Comparison of ENCODE assay signal across 8 mouse cellular contexts in genomic region chr19:24223851-24224251, GRCm38 (mm10). TPM values are rescaled to one million over a fixed set of nuclear protein-coding genes. Genes with fewer than 3 reads are reported as not detected.
DNase-seq lines count a peak whose midpoint lies in the region; ATAC-seq and TF ChIP-seq lines count a peak whose summit lies in the region.

No protein-coding gene starts in this region.

- H3K4me2 ChIP-seq in forebrain, postnatal 0 days (ENCODE audit: low read depth) = peak overlapping the region; percentile 88
- H3K4me2 ChIP-seq in lung, postnatal 0 days (replicated peaks; ENCODE audit: low read depth, low read length) = peak overlapping the region; percentile 79

- TF ChIP-seq CTCF in forebrain, postnatal 0 days (IDR thresholded peaks at IDR 0.05; ENCODE audit: low read depth) = no peak
- TF ChIP-seq CTCF in lung, postnatal 0 days (IDR thresholded peaks at IDR 0.05) = no peak

- ATAC-seq in forebrain, postnatal 0 days = no peak
- ATAC-seq in lung, postnatal 0 days = no peak

- no peak for TF ChIP-seq EP300 in lung, postnatal 0 days (IDR thresholded peaks at IDR 0.05)

- H3K27ac ChIP-seq in forebrain, postnatal 0 days (ENCODE audit: low read depth, low read length) = no peak overlapping the region
- peak overlapping the region; percentile 95 for H3K27ac ChIP-seq in lung, postnatal 0 days (ENCODE audit: low read length)

- H3K4me3 ChIP-seq in forebrain, postnatal 0 days (ENCODE audit: low read depth, low read length) = peak overlapping the region; percentile 49; the same call in 1 of the 2 replicates
- peak overlapping the region; percentile 67 for H3K4me3 ChIP-seq in lung, postnatal 0 days (ENCODE audit: low read depth, low read length)

- intact Hi-C loops in left cerebral cortex, postnatal 10 days (cut with DNase I) = no loop called here

- peaks cover 21% of the 10 kb centered on the region for H3K27me3 ChIP-seq in forebrain, postnatal 0 days (ENCODE audit: insufficient read depth, low read length)
- H3K27me3 ChIP-seq in lung, postnatal 0 days (replicated peaks; ENCODE audit: insufficient read depth, low read length) = no peaks in the 10 kb centered on the region

- no peaks in the 10 kb centered on the region for H3K9me3 ChIP-seq in forebrain, postnatal 0 days (ENCODE audit: low read length)
- H3K9me3 ChIP-seq in lung, postnatal 0 days (ENCODE audit: low read length) = no peaks in the 10 kb centered on the region

- peaks cover 2% of the 10 kb centered on the region; the same call in 1 of the 2 replicates for H3K4me1 ChIP-seq in forebrain, postnatal 0 days (ENCODE audit: insufficient read depth)
- no peaks in the 10 kb centered on the region for H3K4me1 ChIP-seq in lung, postnatal 0 days (ENCODE audit: insufficient read depth, low read depth, low read length)

- H3K9ac ChIP-seq in forebrain, postnatal 0 days = no peak overlapping the region
- H3K9ac ChIP-seq in lung, postnatal 0 days (replicated peaks; ENCODE audit: low read depth) = peak overlapping the region; percentile 45

- 23% methylated on average over 11 of the region's 11 CpGs for WGBS in forebrain, postnatal 0 days
- 13% methylated on average over 11 of the region's 11 CpGs for WGBS in lung, postnatal 0 days

- DNase-seq in urinary bladder, postnatal 14 days (ENCODE audit: low spot score) = peak; percentile 23
- DNase-seq in urinary bladder, postnatal 36 days (ENCODE audit: low spot score in 2 of 2) = no peak
- no peak for DNase-seq in forebrain, postnatal 0 days
- peak; percentile 81 for DNase-seq in kidney, adult 9 months
- peak; percentile 45 for DNase-seq in lung, postnatal 0 days (ENCODE audit: low spot score)
- DNase-seq in thymus, postnatal 10 days (ENCODE audit: low spot score in 2 of 2) = no peak
- DNase-seq in gastrocnemius, adult 8-10 months (ENCODE audit: low spot score in 2 of 2) = no peak
- DNase-seq in left cerebral cortex, postnatal 10 days (ENCODE audit: extremely low spot score in 1 of 2, low spot score in 2 of 2) = no peak

- H3K36me3 ChIP-seq in forebrain, postnatal 0 days (ENCODE audit: insufficient read depth) = no peaks in the 10 kb centered on the region
- no peaks in the 10 kb centered on the region for H3K36me3 ChIP-seq in lung, postnatal 0 days (ENCODE audit: insufficient read depth, low read length)

RNA-seq across cellular contexts. Expression of gene Tjp2, which starts 1.0 kb away (rescaled TPM):
- total RNA-seq in forebrain, postnatal 0 days (2014; rRNA removed) = 13.7 and 15.5 TPM in 2 replicates
- polyA plus RNA-seq in forebrain, postnatal 0 days (2015; fragmentation: Nextera tagmentation; extraction: Ambion mirVana) = 6.8 and 8.8 TPM in 2 replicates
- 37.8 and 48.3 TPM in 2 replicates for polyA plus RNA-seq in lung, postnatal 0 days (2015; fragmentation: Nextera tagmentation; extraction: Ambion mirVana)
- total RNA-seq in gastrocnemius, adult 8-10 months (2022) = 1 to 10 TPM; 2.6 to 4.6 (median 4.0) TPM
- total RNA-seq in left cerebral cortex, postnatal 10 days (2021) = 10 to 100 TPM; 16.6 to 18.0 TPM

RNA-seq across cellular contexts. Expression of gene Fxn, which starts 56.6 kb away (rescaled TPM):
- 15.0 and 26.0 TPM in 2 replicates for total RNA-seq in forebrain, postnatal 0 days (2014; rRNA removed)
- polyA plus RNA-seq in forebrain, postnatal 0 days (2015; fragmentation: Nextera tagmentation; extraction: Ambion mirVana) = 33.3 and 33.4 TPM in 2 replicates
- polyA plus RNA-seq in lung, postnatal 0 days (2015; fragmentation: Nextera tagmentation; extraction: Ambion mirVana) = 19.7 and 22.1 TPM in 2 replicates
- 10 to 100 TPM; 17.4 to 20.6 (median 18.7) TPM for total RNA-seq in gastrocnemius, adult 8-10 months (2022)
- 10 to 100 TPM; 10.4 to 10.5 TPM for total RNA-seq in left cerebral cortex, postnatal 10 days (2021)

Comparison
In these comparisons a context has a peak if more than half of its experiments do, and no peak if none do; other contexts are left out.
1. DNase-seq: peak in urinary bladder, postnatal 14 days (single experiment), kidney, adult 9 months (single experiment) and lung, postnatal 0 days (single experiment); none in urinary bladder, postnatal 36 days (0 of 2), forebrain, postnatal 0 days (single experiment), thymus, postnatal 10 days (0 of 2), gastrocnemius, adult 8-10 months (0 of 2) and left cerebral cortex, postnatal 10 days (0 of 2).